Mouse (Mus musculus): Measurements from ENCODE around the gene Dock1. TPM values are rescaled to one million over a fixed set of nuclear protein-coding genes. Genes with fewer than 3 reads are reported as not detected.

Gene Dock1
- polyA plus RNA-seq (2012; rRNA removed) = 3.0 and 4.1 TPM in 2 replicates

GRCm38 (mm10) chr7:134670312-134671002 is at the start of gene Dock1:
TSS of gene Dock1 (plus strand) at chr7:134670654.

GRCm38 (mm10) chr7:134937927-134938609 is 267.6 kb downstream of the Dock1 start, which contains the start of gene Fam196a:
TSS of gene Fam196a (minus strand) at chr7:134938430.

